Mouse (Mus musculus) cerebellum, adult (tissue): ENCODE data around the gene Dyx1c1.

Source experiments
- ATAC-seq: cut with Nextera tagmentation; 2 replicates; pipeline ENCODE4 v1.9.2; 2017; ENCODE audit warnings: mild to moderate bottlenecking, moderate library complexity, mixed read lengths; ENCODE audit not compliant: insufficient number of reproducible peaks, low FRiP score, low TSS enrichment

The Dyx1c1 gene

DNA sequence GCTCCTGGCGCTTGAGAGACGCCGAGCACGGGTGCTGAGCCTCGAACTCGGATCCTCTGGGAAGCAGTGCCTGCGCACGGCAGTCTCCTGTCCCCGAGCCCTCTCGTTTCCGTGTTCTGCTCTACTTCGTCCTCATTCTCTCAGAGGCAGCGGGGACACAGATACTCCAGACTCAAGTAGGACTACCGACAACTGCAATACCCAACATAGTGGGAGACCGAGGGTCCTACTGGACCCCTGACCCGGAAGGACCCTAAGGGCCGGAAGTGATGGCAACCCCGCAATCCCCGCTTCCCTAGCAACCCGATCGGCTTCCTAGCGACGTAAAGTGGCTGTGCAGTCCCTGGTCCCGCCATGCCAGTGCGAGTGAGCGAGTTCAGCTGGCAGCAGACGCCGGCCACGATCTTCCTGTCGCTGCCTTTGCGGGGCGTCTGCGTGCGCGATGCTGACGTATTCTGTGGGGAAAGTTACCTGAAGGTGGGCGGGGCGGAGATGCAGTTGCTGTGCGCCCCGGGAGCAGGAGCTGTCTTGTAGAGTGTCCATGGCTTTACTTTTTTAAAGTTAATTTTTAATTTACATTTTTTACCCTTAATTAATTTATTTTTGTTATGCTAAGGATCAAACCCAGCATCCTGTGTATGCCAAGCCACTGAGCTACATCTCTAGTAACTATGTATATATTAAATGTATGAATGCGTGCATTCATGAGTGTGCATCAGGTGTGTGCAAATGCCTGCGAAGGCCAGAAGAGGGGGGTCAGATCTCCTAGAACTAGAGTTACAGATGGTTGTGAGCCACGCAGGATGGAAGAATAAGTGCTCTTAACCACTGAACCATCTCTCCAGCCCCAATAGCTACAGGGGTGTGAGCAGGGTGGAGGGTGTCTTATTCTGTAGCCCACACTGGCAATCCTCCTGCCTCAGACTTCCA lies at the start of gene Dyx1c1, which contains the start of gene Gm44503:
Gene Dyx1c1, plus strand, starts transcription at position 265 of the 930 bp plus-strand sequence.
Gene Gm44503, plus strand, starts transcription at position 332 of the 930 bp plus-strand sequence.
- peak; percentile 78; the same call in 1 of the 2 replicates for ATAC-seq

DNA sequence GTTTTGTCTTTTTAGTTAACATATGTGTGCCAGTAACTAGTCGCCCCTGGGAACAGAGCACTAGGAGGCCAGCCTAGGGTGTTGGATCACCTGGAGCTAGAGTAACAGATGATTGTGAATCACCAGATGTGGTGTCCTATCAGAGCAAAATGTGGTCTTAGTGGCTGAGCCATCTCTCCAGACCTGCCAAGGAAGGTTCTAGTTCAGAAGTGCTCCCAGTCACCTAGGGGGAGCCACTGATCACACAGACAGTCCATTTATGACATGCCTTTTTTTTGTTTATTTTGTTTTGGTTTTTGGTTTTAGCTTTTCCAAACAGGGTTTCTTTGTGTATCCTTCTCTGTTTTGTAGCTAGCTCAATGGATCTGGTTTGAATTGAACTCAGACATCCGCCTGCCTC lies 47.2 kb upstream of the Dyx1c1 start:
- no peak for ATAC-seq

DNA sequence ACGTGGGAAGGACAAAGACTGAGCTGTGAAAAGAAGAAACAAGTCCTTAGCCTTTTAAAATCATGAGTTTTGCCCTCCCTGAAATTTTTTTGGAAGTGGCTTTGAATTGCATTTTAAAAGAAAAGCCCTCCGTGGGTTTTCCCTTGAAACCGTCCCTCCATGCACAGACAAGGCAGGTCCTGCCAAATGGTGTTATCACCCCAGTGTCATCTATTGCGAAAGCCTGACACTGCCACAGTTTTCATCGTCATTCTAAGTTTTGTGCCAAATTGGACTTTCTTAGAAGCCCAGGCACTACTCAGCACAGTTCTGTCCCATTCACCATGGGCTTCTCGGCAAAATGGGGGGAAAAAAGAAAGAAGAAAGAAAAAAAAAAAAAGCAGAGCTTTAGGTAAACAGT lies 45.0 kb upstream of the Dyx1c1 start:
- no peak for ATAC-seq

DNA sequence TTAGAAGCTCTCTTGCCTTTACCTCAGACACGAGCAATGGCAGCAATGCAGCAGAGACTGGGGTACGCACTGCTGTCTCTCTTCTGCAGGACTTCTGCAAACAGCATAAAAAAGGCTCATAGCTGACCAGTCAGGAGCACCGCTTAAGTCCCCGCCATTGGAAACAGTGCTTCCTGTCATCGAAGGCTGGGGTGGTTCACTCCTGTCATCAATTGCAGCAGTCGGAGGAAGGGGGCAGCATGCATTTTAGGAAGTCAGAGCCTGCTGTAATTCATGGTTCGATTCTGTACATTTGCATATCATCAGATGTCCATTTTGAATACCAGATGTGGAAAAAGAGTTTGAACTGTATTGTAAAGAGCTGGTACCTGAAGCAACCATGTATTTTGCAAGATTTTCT lies 42.9 kb upstream of the Dyx1c1 start:
- no peak for ATAC-seq

DNA sequence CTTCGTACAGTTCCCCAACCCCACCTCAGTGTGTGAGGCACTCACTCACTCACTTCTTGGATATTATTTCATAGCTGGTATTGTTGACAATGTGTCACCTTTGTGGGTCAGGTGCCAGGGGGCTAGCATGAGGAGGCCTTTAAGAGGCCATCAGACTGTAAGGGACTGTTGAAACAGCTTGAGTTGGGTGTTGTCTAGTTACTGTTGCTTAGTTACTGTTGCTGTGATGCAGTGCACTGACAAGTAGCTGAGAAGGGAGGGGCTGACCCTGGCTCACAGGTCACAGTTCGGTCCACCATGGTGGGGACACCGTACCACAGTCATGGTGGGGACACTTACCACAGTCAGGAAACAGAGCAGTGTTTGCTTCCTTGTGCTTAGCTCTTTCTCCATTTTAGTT lies 35.5 kb upstream of the Dyx1c1 start:
- no peak for ATAC-seq

DNA sequence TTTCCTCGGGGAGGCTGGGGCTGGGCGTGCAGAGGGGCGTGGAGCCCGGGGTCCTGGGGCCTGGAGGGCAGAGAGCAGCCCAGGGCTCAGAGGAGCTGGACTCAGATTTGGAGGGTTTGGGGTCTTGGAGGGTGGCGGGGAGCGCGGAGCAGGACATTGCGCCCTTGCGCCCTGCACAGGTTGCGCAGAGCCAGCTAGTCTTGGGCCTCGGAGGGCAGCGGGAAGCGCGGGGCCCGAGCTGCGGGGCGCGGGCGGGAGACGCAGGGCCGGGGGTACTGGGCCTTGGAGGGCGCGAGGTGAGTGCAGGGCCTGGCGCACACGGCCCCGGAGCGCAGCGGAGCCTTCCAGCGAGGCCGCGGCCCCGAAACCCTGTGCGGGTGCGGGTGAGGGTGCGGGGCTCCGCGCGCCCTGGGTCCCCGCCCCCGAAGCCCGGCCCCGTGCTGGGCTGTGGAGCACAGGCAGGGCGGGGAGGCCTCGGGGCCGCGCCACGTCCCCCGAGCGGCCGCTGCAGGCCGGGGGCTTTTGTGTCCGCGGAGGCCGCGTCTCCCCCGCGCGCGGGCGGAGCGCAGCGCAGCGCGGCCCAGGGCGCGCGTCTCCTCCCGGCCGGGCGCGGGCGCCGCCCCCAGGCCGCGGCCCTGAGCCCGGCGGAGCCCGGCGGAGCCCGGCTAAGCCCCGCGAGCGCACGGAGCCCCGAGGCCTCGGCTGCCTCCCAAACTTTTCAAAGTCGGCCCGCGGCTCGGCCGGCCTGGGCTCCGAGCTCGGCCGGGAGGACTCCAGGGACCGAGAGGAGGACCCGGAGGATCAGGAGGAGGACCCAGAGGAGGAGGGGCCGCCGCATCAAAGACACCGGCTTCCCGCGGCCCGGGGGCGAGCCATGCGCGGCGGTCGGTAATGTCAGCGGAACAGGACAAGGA lies 33.3 kb upstream of the Dyx1c1 start, which contains the start of gene Pygo1:
Gene Pygo1, plus strand, starts transcription at position 625 of the 914 bp plus-strand sequence.
- ATAC-seq: peak; percentile 64; the same call in 1 of the 2 replicates

DNA sequence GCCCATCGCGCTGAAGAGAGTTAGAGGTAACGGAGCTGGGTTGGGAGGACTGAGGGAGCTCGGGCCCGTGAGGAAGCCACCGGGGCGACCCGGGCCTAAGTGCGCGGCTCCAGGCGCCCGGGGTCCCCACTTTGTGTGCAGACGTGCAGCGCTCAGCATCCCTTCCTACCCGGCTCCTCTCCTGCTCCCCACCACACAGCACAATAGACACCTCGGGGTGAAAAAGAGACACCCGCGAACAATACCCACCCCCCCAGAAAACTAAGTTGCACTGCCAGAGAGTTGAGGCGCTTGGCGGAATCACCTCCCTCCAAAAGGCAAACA lies 32.7 kb upstream of the Dyx1c1 start:
- no peak for ATAC-seq

DNA sequence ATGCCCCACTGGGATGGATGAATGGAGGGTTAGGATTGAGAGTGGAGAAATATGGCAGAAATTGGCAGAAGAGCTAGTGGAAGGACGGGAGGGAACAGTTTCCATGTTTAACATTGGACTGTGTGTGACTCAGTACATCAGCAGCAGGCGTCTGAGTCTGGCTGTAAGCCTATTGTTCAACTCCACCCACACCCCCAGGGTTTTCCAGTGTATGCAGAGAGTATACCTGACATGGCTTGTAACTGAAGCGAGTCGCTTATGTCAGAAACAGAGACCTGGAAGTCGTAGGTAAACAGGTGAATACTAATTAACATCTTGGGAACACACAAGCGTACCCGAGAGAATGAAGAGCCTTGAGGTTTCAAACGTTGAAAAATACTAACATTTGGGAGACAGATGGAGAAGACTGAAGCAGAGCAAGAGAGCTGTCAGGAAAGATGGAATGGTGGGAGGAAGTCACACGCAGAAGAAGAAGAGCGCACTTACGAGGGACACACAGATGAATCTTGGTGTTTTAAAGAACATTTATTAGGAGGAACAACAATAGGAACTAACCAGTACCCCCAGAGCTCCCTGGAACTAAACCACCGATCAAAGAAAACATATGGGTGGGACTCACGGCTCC lies 27.3 kb upstream of the Dyx1c1 start:
- ATAC-seq: no peak

DNA sequence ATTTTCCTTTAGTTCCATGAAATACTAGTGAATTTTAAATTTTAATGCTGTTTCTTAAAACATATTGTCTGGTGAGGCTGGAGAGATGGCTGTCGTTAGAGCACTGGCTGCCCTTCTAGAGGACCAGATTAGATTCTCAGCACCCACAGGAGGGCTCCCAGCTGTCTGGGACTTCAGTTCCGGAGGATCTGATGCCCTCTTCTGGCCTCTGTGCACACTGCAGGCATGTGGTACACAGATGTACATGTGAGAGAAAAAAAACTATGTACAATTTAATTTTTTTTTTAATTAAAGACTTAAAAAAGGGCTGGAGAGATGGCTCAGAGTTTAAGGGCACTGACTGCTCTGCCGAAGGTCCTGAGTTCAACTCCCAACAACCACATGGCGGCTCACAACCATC lies 23.3 kb upstream of the Dyx1c1 start:
- no peak for ATAC-seq

DNA sequence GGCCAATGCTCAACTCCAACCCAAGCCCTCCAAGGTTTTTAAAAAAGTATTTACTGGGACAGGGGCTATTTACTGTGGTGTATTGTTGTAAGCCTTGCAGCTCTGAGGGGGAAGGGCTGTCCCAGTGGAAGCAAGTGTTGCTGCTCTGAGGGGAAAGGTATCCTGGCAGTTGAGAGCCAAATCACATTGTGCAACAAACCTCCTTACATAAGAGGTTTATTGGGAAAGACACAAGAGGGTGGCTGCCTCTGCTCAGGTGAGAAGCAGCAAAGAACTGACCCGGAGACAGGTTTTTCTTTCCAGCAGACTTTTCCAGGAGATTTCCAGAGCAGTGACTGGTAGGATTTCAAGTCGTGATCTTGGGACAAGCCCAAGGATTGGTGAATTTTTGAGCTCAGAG lies 22.3 kb upstream of the Dyx1c1 start:
- no peak for ATAC-seq

DNA sequence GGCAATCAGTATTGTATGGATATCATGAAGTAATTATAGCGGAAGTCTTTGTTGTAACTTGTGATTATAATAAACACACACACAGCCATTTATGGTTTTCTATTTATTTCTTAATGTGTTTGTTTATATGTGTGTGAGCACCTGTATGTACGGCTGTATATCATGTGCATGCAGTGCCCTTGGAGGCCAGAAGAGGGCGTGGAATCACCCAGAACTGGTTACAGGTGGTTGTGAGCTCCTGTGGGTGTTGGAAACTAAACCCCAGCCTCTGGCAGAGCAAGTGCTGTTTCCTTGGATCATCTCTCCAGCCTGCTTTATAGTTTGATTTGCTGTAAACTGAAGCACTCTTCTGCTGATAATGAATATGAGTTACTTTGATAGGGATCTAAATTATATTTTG lies 15.2 kb upstream of the Dyx1c1 start:
- ATAC-seq: no peak

DNA sequence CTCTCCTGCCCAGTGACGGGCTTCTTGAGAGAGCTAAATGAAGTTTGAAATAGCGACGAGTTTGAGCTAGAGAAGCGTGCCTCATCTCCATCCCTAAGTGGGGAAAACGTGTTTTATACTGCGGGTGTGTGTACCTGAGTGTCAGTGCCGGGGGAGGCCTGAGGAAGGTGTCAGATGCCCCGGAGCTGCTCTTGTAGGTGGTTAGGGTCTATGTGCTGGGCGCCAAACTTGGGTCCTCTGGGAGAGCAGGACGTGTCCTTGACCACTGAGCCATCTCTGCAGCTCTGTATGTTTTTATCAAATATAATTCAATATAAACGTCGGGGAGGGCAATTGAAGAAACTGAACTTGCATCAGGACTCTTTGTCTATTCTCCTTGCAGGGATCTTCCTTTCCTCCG lies 14.3 kb upstream of the Dyx1c1 start:
- no peak for ATAC-seq

DNA sequence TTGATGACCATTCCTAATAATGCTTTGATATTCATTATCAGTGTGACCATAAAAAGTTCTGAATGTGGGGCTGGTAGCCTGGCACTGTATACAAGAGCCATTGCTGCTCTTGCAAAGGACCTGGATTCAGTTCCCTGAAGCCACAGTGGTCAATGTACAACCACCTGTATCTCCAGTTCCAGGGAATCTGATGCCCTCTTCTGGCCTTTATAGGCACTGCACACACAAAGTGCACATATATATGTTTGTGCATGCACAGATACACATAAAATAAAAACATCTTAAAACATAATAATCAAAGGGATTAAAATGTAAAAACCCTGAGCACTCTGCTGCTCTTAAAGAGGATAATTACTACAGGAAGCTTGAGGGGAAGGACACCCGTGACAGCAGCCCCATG lies 11.6 kb upstream of the Dyx1c1 start:
- ATAC-seq: no peak

DNA sequence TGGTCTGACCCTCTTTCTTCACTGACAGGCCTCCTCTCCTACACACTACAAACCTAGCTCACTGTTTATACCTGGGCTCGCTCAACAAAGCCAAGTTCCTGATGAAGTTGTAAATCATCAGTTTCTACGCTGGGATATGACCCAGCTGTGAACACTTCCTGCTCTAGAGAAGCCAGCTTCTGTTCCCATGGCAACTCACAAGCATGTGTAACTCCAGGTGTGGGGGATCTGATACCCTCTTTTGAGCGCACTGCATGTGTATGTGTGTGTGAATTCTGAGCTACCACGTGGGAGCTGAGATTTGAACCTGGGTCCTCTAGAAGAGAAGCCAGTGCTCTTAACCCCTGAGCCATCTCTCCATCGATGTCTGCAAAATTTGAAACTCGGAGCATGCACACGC lies 9.0 kb upstream of the Dyx1c1 start:
- no peak for ATAC-seq

DNA sequence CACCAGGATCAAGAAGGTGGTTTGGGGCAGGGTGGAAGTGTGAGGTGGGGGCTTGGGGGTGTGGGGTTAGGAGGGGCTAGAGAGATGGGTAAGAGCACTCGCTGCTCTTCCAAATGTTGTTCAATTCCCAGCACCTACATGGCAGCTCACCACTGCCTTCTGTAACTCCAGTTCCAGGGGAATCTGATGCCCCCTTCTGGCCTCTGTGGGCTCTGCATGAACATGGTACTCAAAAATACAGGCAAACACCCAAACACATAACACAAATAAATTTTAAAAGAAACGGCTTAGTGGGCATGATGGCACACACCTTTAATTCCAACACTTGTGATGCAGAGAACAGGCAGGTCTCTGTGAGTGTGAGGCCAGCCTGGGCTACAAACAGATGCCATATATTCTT lies 3.8 kb upstream of the Dyx1c1 start:
- no peak for ATAC-seq

DNA sequence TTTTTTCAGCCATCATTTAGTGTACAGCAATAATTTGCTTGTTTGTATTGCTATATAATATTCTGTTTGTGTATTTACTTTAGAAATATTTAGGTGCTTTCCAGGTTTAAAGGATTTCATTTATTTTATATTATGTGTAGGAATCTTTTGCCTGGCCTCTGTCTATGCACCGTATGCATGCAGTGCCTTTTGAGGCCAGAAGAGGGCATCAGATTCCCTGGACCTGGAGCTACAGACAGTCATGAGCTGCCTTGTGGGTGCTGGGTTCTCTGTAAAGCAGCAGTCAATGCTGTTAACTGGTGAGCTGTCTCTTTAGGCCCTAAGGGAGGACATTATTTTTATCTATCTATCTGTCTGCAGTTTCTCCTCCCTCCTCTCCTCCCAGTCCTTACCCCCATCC lies 3.0 kb upstream of the Dyx1c1 start:
- no peak for ATAC-seq

DNA sequence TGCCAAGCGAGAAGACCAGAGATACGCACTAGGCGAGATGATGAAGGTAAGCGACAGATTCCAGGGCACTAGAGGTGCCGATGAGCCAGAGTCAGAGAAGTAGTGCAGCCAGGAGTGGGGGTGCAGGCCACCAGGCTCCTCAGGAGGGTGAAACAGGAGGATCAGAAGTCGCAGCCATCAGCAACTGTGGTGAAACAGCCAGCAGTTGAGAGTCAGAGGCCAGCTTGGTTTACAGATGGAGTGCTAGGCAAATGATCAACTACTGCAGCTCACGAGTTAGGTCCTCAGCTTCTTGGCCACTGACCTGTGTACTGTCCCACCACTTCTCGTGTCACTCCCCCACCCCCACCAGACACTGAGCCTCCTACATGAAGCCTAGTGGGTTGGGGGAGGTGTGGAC lies 2.8 kb downstream of the Dyx1c1 start:
- ATAC-seq: no peak

DNA sequence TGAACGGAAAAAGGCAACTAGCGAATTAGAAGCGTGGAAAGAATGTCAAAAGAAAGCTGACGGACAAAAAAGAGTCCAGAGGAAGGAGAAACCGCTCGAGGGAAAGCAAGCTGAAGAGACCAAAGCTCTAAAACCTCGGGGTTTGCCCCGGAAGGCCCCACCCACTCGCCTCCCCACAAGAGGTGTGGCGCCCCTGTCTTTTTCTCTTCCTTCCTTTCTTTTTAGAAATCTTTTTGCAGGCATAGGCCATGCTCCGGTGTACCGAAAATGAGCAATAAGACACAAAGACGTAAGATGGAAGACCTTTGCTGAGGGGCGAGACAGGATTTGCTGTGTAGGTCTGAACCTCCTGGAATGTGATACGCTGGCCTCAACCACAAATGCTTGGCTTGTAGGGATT lies 3.4 kb downstream of the Dyx1c1 start:
- no peak for ATAC-seq

DNA sequence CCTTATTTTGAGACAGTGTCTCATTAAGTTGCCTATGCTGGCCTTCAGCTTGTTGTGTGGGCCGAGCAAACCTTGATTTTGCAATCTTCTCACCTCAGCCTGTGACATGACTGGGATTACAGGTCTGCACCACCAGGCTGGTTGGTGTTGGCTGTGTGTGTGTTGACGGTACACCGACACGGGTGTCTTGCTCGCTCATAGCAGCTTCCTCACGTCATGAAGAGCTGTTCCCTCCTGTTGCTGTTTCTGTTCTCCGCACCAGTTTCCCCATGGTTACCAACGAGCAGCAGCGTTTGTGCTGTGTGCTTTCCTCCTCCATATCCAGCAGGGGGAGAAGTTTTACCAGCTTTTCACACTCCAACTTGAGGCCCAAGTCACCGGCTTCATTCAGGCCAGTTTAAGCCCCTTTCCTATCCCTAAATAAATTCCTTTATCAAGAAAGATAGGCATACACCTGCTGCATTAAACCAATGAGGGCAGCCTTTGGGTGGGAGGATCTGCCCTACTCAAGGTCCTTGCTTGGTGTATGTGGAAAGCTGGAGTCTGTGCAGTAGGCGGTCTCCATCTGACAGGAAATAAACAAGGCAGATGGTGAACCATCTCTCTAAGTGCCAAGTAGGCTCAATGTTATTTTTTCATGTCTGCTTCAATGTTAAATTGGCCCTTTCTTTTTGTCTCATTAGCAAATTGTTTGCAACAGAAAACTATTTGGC lies 9.9 kb downstream of the Dyx1c1 start:
- ATAC-seq: peak; percentile 72; the same call in 1 of the 2 replicates

DNA sequence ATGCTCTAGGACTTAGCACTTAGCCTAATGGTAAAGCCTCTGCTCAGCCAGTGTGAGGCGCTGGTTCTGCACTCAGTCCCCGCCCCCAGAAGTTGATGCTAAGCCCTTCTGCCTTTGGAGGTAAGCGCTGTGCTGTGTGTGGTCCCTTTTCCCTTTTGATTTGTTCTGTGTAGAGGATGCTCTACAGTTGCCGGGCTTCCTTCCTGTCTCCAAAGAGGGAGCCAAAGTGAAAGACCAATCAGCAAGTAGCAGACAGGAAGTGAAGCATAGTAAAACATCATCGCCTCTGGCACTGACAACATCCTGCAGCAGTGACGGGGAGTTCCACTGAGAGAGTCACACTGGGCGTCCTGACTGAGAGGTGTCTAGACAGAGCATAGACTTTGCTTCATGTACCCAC lies 11.3 kb downstream of the Dyx1c1 start:
- no peak for ATAC-seq
